Mouse (Mus musculus) T-helper 1 cell (primary cell): ENCODE results near the gene Hist1h4k.

Experiments
- in situ Hi-C: fragments of 300-600 bp; cut with MboI, MseI; formaldehyde crosslinking; loops from one replicate; pipeline ENCODE4 v1.15.1; 2025; ENCODE audit warnings: high pct_unique_total_duplicates

Gene Hist1h4k

DNA sequence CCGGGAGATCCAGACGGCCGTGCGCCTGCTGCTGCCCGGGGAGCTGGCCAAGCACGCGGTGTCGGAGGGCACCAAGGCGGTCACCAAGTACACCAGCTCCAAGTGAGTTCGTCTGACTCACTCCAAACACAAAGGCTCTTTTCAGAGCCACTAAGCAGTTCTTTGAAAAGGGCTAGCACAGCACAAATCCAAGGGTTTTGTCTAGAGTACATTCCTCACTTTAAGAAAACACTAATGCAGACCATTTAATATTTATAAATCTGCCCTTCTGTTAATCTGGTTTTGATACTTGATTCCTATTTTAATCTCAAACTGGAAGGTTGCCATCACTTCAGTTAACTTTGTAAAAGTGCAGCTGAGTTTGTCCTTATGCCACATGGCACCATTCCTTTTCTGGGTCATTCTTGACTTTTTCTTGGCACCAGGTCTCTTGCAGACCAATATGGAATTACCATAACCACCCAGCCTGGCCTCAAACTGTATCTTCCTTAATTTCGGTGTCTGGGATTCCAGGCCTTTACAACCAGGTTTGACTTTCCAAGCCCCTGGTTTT lies 27.9 kb downstream of the Hist1h4k start:
- in situ Hi-C loops = loop anchor here (5.0 to 25.0 kb wide), 3 partner anchors 315 to 1850 kb away; partner anchors contain the start of genes Hist1h2ad, Hist1h2ae, Hist1h2ah and Hist1h2bf

GRCm38 (mm10) chr13:21721757-21722372 lies 28.4 kb downstream of the Hist1h4k start, which contains the start of gene Hist1h2bm:
Gene Hist1h2bm (plus strand): TSS chr13:21722044.
- in situ Hi-C loops = loop anchor here (5.0 to 25.0 kb wide), 3 partner anchors 315 to 1850 kb away; partner anchors contain the start of genes Hist1h2ad, Hist1h2ae, Hist1h2ah and Hist1h2bf

- in situ Hi-C loops = loop anchor here (5.0 to 25.0 kb wide), 3 partner anchors 316 to 1851 kb away; partner anchors contain the start of genes Hist1h2ad, Hist1h2ae, Hist1h2ah and Hist1h2bf
Measured at GRCm38 (mm10) chr13:21721107-21721756, 29.1 kb downstream of the Hist1h4k start.

DNA sequence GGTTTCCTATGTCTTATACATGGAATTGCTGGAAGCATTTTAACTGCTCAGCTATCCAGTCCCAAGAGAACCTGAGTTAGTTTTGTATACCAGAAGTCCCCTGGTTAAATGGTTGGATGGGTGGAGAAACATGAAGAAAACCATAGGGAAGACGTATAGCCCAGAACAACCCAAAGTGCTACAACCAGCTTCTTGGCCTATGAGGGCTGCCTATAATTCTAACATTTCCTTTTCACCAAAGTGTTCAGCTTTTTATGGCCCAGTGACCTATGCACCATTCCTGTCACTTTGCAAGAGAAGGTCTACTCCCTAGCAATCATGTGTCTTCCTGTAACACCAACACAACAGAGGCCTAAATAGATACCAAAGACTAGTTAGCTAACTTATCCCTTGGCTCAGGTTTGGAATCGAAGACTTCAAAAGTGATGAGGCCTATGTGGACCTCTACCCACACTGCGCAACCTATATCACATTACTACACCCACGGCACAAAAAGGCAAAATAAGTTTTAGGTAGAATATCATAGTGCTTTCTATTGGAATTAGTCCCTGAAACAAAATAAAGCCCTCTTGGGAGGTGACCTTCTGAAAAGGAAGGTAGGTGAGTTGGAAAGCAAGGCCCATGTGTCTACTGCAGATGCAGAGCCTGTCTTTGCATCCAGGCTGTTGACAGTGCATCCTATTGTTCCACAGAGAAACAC lies 31.8 kb downstream of the Hist1h4k start:
- in situ Hi-C loops = loop anchor here (5.0 to 25.0 kb wide), 4 partner anchors 206 to 1964 kb away; partner anchors contain the start of genes Hist1h2ac, Hist1h2bc and Hist1h3g

GRCm38 (mm10) chr13:21717397-21718357 lies 32.6 kb downstream of the Hist1h4k start, which contains the start of gene Hist1h3h:
Gene Hist1h3h (plus strand): TSS chr13:21717659.
- in situ Hi-C loops = loop anchor here (5.0 to 25.0 kb wide), 4 partner anchors 207 to 1965 kb away; partner anchors contain the start of genes Hist1h2ac, Hist1h2bc and Hist1h3g

- in situ Hi-C loops = loop anchor here (5.0 to 25.0 kb wide), 4 partner anchors 208 to 1966 kb away; partner anchors contain the start of genes Hist1h2ac, Hist1h2bc and Hist1h3g
Measured at GRCm38 (mm10) chr13:21716540-21717391, 33.5 kb downstream of the Hist1h4k start.

- in situ Hi-C loops = loop anchor here (5.0 to 25.0 kb wide), 4 partner anchors 209 to 1966 kb away; partner anchors contain the start of genes Hist1h2ac, Hist1h2bc and Hist1h3g
Measured at GRCm38 (mm10) chr13:21715864-21716539, 34.3 kb downstream of the Hist1h4k start, which contains the start of the genes Hist1h2bl and Hist1h2ai. Gene Hist1h2bl (minus strand): TSS chr13:21716143. Gene Hist1h2ai (plus strand): TSS chr13:21716422.

- in situ Hi-C loops = loop anchor here (5.0 to 25.0 kb wide), 4 partner anchors 210 to 1967 kb away; partner anchors contain the start of genes Hist1h2ac, Hist1h2bc and Hist1h3g
Measured at GRCm38 (mm10) chr13:21715131-21715863, 35.0 kb downstream of the Hist1h4k start.

GRCm38 (mm10) chr13:21714725-21715124 lies 35.6 kb downstream of the Hist1h4k start:
- in situ Hi-C loops = loop anchor here (5.0 to 25.0 kb wide), 4 partner anchors 210 to 1968 kb away; partner anchors contain the start of genes Hist1h2ac, Hist1h2bc and Hist1h3g

GRCm38 (mm10) chr13:21711698-21712097 lies 38.6 kb downstream of the Hist1h4k start:
- in situ Hi-C loops = loop anchor here (10.0 to 25.0 kb wide), 2 partner anchors 213 to 1601 kb away; no protein-coding TSS in a partner anchor

DNA sequence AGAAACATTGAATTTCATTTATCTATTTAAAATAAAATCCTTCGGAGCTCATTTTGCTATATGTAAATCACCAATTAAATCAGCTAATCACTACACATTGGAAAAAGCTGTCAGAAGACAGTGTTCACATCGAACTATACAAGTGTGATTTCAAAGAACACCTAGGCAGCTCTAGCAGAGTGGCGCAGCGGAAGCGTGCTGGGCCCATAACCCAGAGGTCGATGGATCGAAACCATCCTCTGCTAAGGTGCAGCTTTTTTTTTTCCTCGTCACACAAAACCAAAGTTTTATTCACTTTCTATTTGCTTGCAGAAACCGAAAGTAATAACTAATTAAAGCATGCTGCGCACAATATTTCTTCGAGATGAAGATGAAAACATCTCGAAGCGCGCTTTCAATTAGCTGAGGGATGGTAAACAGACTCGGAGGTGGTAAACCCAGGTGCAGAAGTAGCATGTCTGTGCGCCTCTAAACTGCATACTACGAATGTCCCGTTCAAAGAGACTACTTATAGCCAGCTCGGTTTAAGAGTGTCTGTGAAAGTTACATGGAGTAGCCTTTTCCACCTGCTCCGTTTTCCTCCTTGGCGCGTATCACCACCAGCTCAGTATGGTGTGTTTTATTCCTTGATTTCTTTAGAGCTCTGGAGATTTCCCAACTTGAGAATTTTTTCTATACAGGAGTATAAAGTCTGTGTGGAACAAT lies 39.3 kb downstream of the Hist1h4k start:
- in situ Hi-C loops = loop anchor here (10.0 to 25.0 kb wide), 2 partner anchors 214 to 1601 kb away; no protein-coding TSS in a partner anchor

- in situ Hi-C loops = loop anchor here (10.0 to 25.0 kb wide), 2 partner anchors 215 to 1602 kb away; no protein-coding TSS in a partner anchor
Measured at GRCm38 (mm10) chr13:21710031-21710711, 40.1 kb downstream of the Hist1h4k start.

- in situ Hi-C loops = loop anchor here (25.0 kb wide), 1 partner anchor 1606 kb away; no protein-coding TSS in a partner anchor
Measured at GRCm38 (mm10) chr13:21706669-21707068, 43.6 kb downstream of the Hist1h4k start.
